ENCODE assay signal across 16 mouse cellular contexts in the genomic region with DNA sequence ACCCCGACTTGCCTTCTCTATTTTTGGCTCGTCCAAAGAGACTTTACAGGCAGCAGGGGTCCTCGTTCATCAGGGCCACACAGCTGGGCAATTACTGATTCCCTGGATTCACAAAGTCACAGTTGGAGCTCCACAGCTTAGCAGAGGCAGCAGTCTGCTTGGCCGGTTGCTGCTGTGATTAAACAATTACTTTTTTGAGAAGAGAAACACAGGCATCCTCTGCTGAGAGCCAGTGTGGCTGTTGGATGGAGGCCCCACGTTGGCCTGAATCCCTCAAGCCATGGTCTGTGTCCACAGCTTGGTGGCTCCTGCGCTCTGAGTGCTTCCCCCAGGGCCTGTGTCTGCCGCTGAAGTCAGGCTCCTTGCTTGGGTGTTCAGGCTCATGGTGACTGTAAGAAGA. TPM values are rescaled to one million over a fixed set of nuclear protein-coding genes. Genes with fewer than 3 reads are reported as not detected.
DNase-seq lines count a peak whose midpoint lies in the region; ATAC-seq lines count a peak whose summit lies in the region.
"Had no signal": no experiment of that assay in that cellular context is flagged by ENCODE, and none has a peak within 500 bp of the region (broad histone marks: within the 10 kb centered on the region; RNA-seq: fewer than 3 reads in every experiment).

No protein-coding gene starts in this region.

- H3K4me1 ChIP-seq in forebrain, embryonic 12.5 days = peaks cover 52% of the 10 kb centered on the region
- H3K4me1 ChIP-seq in hindbrain, embryonic 16.5 days (ENCODE audit: control insufficient read depth, insufficient read depth, low read depth, low read length) = peaks cover 31% of the 10 kb centered on the region
- peaks cover 30% of the 10 kb centered on the region for H3K4me1 ChIP-seq in neural tube, embryonic 14.5 days (ENCODE audit: control insufficient read depth, insufficient read depth, low read length)

- H3K4me3 ChIP-seq in forebrain, embryonic 12.5 days (replicated peaks) = no peak overlapping the region
- no peak overlapping the region for H3K4me3 ChIP-seq in hindbrain, embryonic 16.5 days (ENCODE audit: low read length)
- no peak overlapping the region for H3K4me3 ChIP-seq in neural tube, embryonic 14.5 days (ENCODE audit: low read depth, low read length)
- H3K4me3 ChIP-seq: gastrocnemius, adult 2 months; megakaryocyte, embryonic 14.5 days; neural tube, embryonic 12.5 days had no signal

- no peak overlapping the region for H3K9ac ChIP-seq in forebrain, embryonic 12.5 days
- no peak overlapping the region for H3K9ac ChIP-seq in hindbrain, embryonic 16.5 days (ENCODE audit: low read depth, low read length)
- no peak overlapping the region for H3K9ac ChIP-seq in neural tube, embryonic 14.5 days (replicated peaks; ENCODE audit: low read depth, low read length)
- H3K9ac ChIP-seq: lung, embryonic 14.5 days; neural tube, embryonic 12.5 days had no signal

- no peak overlapping the region for H3K4me2 ChIP-seq in forebrain, embryonic 12.5 days
- no peak overlapping the region for H3K4me2 ChIP-seq in hindbrain, embryonic 16.5 days (ENCODE audit: low read length)
- no peak overlapping the region for H3K4me2 ChIP-seq in neural tube, embryonic 14.5 days (ENCODE audit: low read depth, low read length)
- H3K4me2 ChIP-seq: heart, embryonic 11.5 days; lung, embryonic 14.5 days; neural tube, embryonic 12.5 days had no signal

- WGBS in forebrain, embryonic 12.5 days = 9% methylated on average over 7 of the region's 7 CpGs
- WGBS in hindbrain, embryonic 16.5 days = 16% methylated on average over 7 of the region's 7 CpGs
- WGBS in neural tube, embryonic 14.5 days = 17% methylated on average over 7 of the region's 7 CpGs

- DNase-seq in layer of hippocampus, adult 9-11 months = peak; percentile 45
- no peak for DNase-seq in layer of hippocampus, adult 18-20 months (ENCODE audit: low spot score in 2 of 2)
- DNase-seq in embryo, embryonic 10.5 days (ENCODE audit: low spot score) = no peak
- no peak for DNase-seq in cerebellum, adult 9-11 months
- DNase-seq: gastrocnemius, adult 2 months; kidney, adult 8-10 months; lung, embryonic 14.5 days; thymus, adult 18-20 months had no signal

- peak overlapping the region; percentile 50; the same call in 1 of the 2 replicates for H3K27ac ChIP-seq in forebrain, embryonic 12.5 days
- peak overlapping the region; percentile 44; the same call in 1 of the 2 replicates for H3K27ac ChIP-seq in hindbrain, embryonic 16.5 days (ENCODE audit: low read depth, low read length)
- peak overlapping the region; percentile 55; the same call in 1 of the 2 replicates for H3K27ac ChIP-seq in neural tube, embryonic 14.5 days (ENCODE audit: low read depth, low read length)
- H3K27ac ChIP-seq: gastrocnemius, adult 2 months; neural tube, embryonic 12.5 days had no signal

- no peak for ATAC-seq in forebrain, embryonic 12.5 days (ENCODE audit: low FRiP score)
- ATAC-seq in hindbrain, embryonic 16.5 days = peak; percentile 19; the same call in 1 of the 2 replicates
- ATAC-seq in neural tube, embryonic 14.5 days (ENCODE audit: low read depth) = no peak
- ATAC-seq: CD4-positive, CD25-positive, alpha-beta regulatory T cell, adult 4 months had no signal

- H3K27me3 ChIP-seq in forebrain, embryonic 12.5 days = peaks cover 55% of the 10 kb centered on the region
- no peaks in the 10 kb centered on the region for H3K27me3 ChIP-seq in hindbrain, embryonic 16.5 days (replicated peaks; ENCODE audit: control insufficient read depth, insufficient read depth, low read length)
- H3K27me3 ChIP-seq in neural tube, embryonic 14.5 days (ENCODE audit: control insufficient read depth, insufficient read depth, low read length) = no peaks in the 10 kb centered on the region
- H3K27me3 ChIP-seq: neural tube, embryonic 12.5 days had no signal

- H3K9me3 ChIP-seq in forebrain, embryonic 12.5 days = no peaks in the 10 kb centered on the region
- no peaks in the 10 kb centered on the region for H3K9me3 ChIP-seq in hindbrain, embryonic 16.5 days (ENCODE audit: control insufficient read depth, low read length)
- H3K9me3 ChIP-seq in neural tube, embryonic 14.5 days (ENCODE audit: control insufficient read depth, low read length) = no peaks in the 10 kb centered on the region
- H3K9me3 ChIP-seq: megakaryocyte, embryonic 14.5 days; neural tube, embryonic 12.5 days had no signal

- H3K36me3 ChIP-seq in forebrain, embryonic 12.5 days (replicated peaks) = 0 out of 2 replicates have a peak, but pooled peaks cover 6% of the 10 kb centered on the region
- no peaks in the 10 kb centered on the region for H3K36me3 ChIP-seq in hindbrain, embryonic 16.5 days (ENCODE audit: control insufficient read depth, insufficient read depth, low read length)
- no peaks in the 10 kb centered on the region for H3K36me3 ChIP-seq in neural tube, embryonic 14.5 days (ENCODE audit: control insufficient read depth, insufficient read depth, low read length)

RNA-seq across cellular contexts. Expression of a gene that starts 33.2 kb away (rescaled TPM):
- total RNA-seq in layer of hippocampus, adult 18-20 months (2021) = 1 to 10 TPM in 1 of 2 experiments, under 1 TPM in 1; 0.86 to 1.3 TPM
- polyA plus RNA-seq in forebrain, embryonic 12.5 days (2016; fragmentation: Nextera tagmentation; extraction: Ambion mirVana) = 0.51 and 0.73 TPM in 2 replicates
- polyA plus RNA-seq in hindbrain, embryonic 16.5 days (2015; fragmentation: Nextera tagmentation; extraction: Ambion mirVana) = 2.3 and 2.9 TPM in 2 replicates
- 1.4 and 2.2 TPM in 2 replicates for polyA plus RNA-seq in neural tube, embryonic 14.5 days (2014; fragmentation: Nextera tagmentation; extraction: Ambion mirVana)
- total RNA-seq: hematopoietic stem cell, adult 5-6 weeks had no signal
- polyA plus RNA-seq: lung, embryonic 14.5 days had no signal

RNA-seq across cellular contexts. Expression of a gene that starts 39.3 kb away (rescaled TPM):
- 10 to 100 TPM; 17.7 to 21.0 TPM for total RNA-seq in layer of hippocampus, adult 18-20 months (2021)
- polyA plus RNA-seq in forebrain, embryonic 12.5 days (2016; fragmentation: Nextera tagmentation; extraction: Ambion mirVana) = 16.1 and 17.3 TPM in 2 replicates
- polyA plus RNA-seq in hindbrain, embryonic 16.5 days (2015; fragmentation: Nextera tagmentation; extraction: Ambion mirVana) = 17.8 and 19.3 TPM in 2 replicates
- 16.2 and 16.3 TPM in 2 replicates for polyA plus RNA-seq in neural tube, embryonic 14.5 days (2014; fragmentation: Nextera tagmentation; extraction: Ambion mirVana)
